ENCODE assay signal across 7 mouse cellular contexts in the genomic region with DNA sequence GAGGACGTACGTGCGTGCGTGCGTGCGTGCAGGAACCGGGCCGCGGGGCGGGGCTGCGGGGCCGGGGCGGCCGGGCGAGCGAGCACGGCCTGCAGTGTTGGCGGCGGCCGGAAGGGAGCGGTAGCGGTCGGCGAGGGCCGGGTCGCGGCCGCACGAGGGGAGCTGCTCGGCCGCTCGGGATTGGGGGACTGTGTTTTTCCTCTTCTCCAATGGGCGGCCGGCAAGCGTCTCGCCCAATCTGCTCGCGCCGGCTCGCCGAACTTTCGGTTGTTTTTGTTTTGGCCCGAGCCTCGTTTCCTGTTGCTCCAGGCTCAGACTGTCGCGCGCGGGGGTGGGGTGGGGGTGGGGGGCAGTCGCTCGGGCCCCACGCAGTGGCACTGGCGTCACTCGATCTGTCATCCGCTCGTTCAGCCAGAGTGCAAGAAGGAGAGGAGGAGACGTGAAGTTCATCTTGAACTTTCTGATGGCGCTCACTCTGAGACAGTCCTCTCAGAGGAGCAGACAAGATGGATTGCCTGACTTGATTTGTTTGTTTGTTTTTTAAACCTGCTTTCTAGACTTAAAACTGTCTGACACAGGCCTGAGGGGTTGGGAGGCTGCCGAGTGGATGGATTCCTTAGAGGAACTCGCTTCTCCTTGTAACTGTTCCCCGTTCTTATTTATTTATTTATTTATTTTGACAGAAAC. TPM values are rescaled to one million over a fixed set of nuclear protein-coding genes. Genes with fewer than 3 reads are reported as not detected.
DNase-seq lines count a peak whose midpoint lies in the region; ATAC-seq lines count a peak whose summit lies in the region.

No protein-coding gene starts in this region.

- ATAC-seq in intestine, embryonic 15.5 days: peak; percentile 92
- ATAC-seq in limb, embryonic 12.5 days (ENCODE audit: insufficient number of reproducible peaks, insufficient read depth, low FRiP score, low TSS enrichment, low read depth): peak; percentile 88
- ATAC-seq in midbrain, embryonic 13.5 days: peak; percentile 88

- H3K9me3 ChIP-seq in intestine, embryonic 15.5 days: no peaks in the 10 kb centered on the region
- no peaks in the 10 kb centered on the region for H3K9me3 ChIP-seq in limb, embryonic 12.5 days
- no peaks in the 10 kb centered on the region for H3K9me3 ChIP-seq in midbrain, embryonic 13.5 days

- 1% methylated on average over 59 of the region's 60 CpGs for WGBS in intestine, embryonic 15.5 days
- WGBS in limb, embryonic 12.5 days: under 1% methylated on average over 55 of the region's 60 CpGs
- WGBS in midbrain, embryonic 13.5 days: 2% methylated on average over 60 of the region's 60 CpGs

- peak overlapping the region; percentile 100 for H3K9ac ChIP-seq in intestine, embryonic 15.5 days
- H3K9ac ChIP-seq in limb, embryonic 12.5 days (replicated peaks): peak overlapping the region; percentile 100
- peak overlapping the region; percentile 100 for H3K9ac ChIP-seq in midbrain, embryonic 13.5 days (replicated peaks)

- H3K36me3 ChIP-seq in intestine, embryonic 15.5 days: no peaks in the 10 kb centered on the region
- H3K36me3 ChIP-seq in limb, embryonic 12.5 days: peaks cover 11% of the 10 kb centered on the region
- peaks cover 12% of the 10 kb centered on the region for H3K36me3 ChIP-seq in midbrain, embryonic 13.5 days

- H3K4me2 ChIP-seq in intestine, embryonic 15.5 days (replicated peaks): peak overlapping the region; percentile 90
- H3K4me2 ChIP-seq in limb, embryonic 12.5 days: peak overlapping the region; percentile 87
- H3K4me2 ChIP-seq in midbrain, embryonic 13.5 days (replicated peaks): peak overlapping the region; percentile 92

- H3K27me3 ChIP-seq in intestine, embryonic 15.5 days (replicated peaks): no peaks in the 10 kb centered on the region
- H3K27me3 ChIP-seq in limb, embryonic 12.5 days: no peaks in the 10 kb centered on the region
- H3K27me3 ChIP-seq in midbrain, embryonic 13.5 days: no peaks in the 10 kb centered on the region

- H3K27ac ChIP-seq in intestine, embryonic 15.5 days: peak overlapping the region; percentile 100
- peak overlapping the region; percentile 100 for H3K27ac ChIP-seq in limb, embryonic 12.5 days
- H3K27ac ChIP-seq in midbrain, embryonic 13.5 days: peak overlapping the region; percentile 100

- H3K4me1 ChIP-seq in intestine, embryonic 15.5 days (replicated peaks): peaks cover 8% of the 10 kb centered on the region; the same call in 1 of the 2 replicates
- peaks cover 19% of the 10 kb centered on the region for H3K4me1 ChIP-seq in limb, embryonic 12.5 days (replicated peaks)
- peaks cover 27% of the 10 kb centered on the region for H3K4me1 ChIP-seq in midbrain, embryonic 13.5 days (replicated peaks)

- DNase-seq in adrenal gland, adult 8-10 months: peak; percentile 90
- DNase-seq in embryo, embryonic 10 days (ENCODE audit: low spot score): peak; percentile 89
- DNase-seq in gastrocnemius, postnatal 25 days: peak; percentile 96
- DNase-seq in spleen, adult 12 weeks (ENCODE audit: low spot score): peak; percentile 93

- H3K4me3 ChIP-seq in intestine, embryonic 15.5 days (replicated peaks): peak overlapping the region; percentile 99
- H3K4me3 ChIP-seq in limb, embryonic 12.5 days (replicated peaks): peak overlapping the region; percentile 98
- peak overlapping the region; percentile 96 for H3K4me3 ChIP-seq in midbrain, embryonic 13.5 days (replicated peaks)

RNA-seq across cellular contexts. Expression of a gene that starts 1.6 kb away (rescaled TPM):
- total RNA-seq in adrenal gland, adult 8-10 months (2022): 10 to 100 TPM; 46.7 to 80.0 (median 62.7) TPM
- 10 to 100 TPM; 19.1 to 20.2 TPM for total RNA-seq in gastrocnemius, postnatal 25 days (2021)
- 21.8 and 22.0 TPM in 2 replicates for polyA plus RNA-seq in intestine, embryonic 15.5 days (2015; fragmentation: Nextera tagmentation; extraction: Ambion mirVana)
- 38.3 and 44.2 TPM in 2 replicates for polyA plus RNA-seq in limb, embryonic 12.5 days (2016; fragmentation: Nextera tagmentation; extraction: Ambion mirVana)
- polyA plus RNA-seq in midbrain, embryonic 13.5 days (2015; fragmentation: Nextera tagmentation; extraction: Ambion mirVana): 56.7 and 61.6 TPM in 2 replicates

Comparison
In these comparisons a context has a peak if more than half of its experiments do, and no peak if none do; other contexts are left out.
1. Peak in every context shown above with its lines: DNase-seq, ATAC-seq, H3K4me3 ChIP-seq and H3K27ac ChIP-seq.